Comparison of ENCODE assay signal across 9 mouse cellular contexts in genomic region chr3:51354034-51354427, GRCm38 (mm10). TPM values are rescaled to one million over a fixed set of nuclear protein-coding genes. Genes with fewer than 3 reads are reported as not detected.
"Had no signal": no experiment of that assay in that cellular context is flagged by ENCODE, and none has a peak within 500 bp of the region (broad histone marks: within the 10 kb centered on the region; RNA-seq: fewer than 3 reads in every experiment).

No protein-coding gene starts in this region.

- H3K27ac ChIP-seq: left cerebral cortex, adult 2 months; limb, embryonic 12.5 days; limb, embryonic 15.5 days; liver, embryonic 13.5 days; lung, embryonic 15.5 days had no signal

- ATAC-seq: intestine, embryonic 16.5 days had no signal

- H3K27me3 ChIP-seq: limb, embryonic 12.5 days; limb, embryonic 15.5 days; liver, embryonic 13.5 days; lung, embryonic 15.5 days had no signal

- DNase-seq: layer of hippocampus, postnatal 36 days had no signal

- H3K9me3 ChIP-seq: limb, embryonic 12.5 days; limb, embryonic 15.5 days; liver, embryonic 13.5 days; lung, embryonic 15.5 days had no signal

- H3K9ac ChIP-seq: limb, embryonic 12.5 days; limb, embryonic 15.5 days; liver, embryonic 13.5 days; lung, embryonic 15.5 days had no signal

- H3K4me2 ChIP-seq: limb, embryonic 12.5 days; limb, embryonic 15.5 days; liver, embryonic 13.5 days; lung, embryonic 15.5 days; midbrain, embryonic 11.5 days had no signal

- H3K4me3 ChIP-seq: left cerebral cortex, adult 2 months; limb, embryonic 12.5 days; limb, embryonic 15.5 days; liver, embryonic 13.5 days; lung, embryonic 15.5 days had no signal

- H3K36me3 ChIP-seq: limb, embryonic 12.5 days; limb, embryonic 15.5 days; liver, embryonic 13.5 days; lung, embryonic 15.5 days had no signal

RNA-seq across cellular contexts. Expression of gene Mgarp, which starts 42.5 kb away (rescaled TPM):
- polyA plus RNA-seq: neural tube, embryonic 14.5 days had no signal
